Mouse (Mus musculus) midbrain, embryonic 10.5 days (tissue): ENCODE measurements around the gene P3h3. TPM values are rescaled to one million over a fixed set of nuclear protein-coding genes. Genes with fewer than 3 reads are reported as not detected.
"Not testable (repeated sequence)": the region's sequence is repeated elsewhere in the genome, so short reads cannot be mapped to it uniquely, and the experiment has no call there.

Source experiments
- DNase-seq: peaks from one replicate; pipeline ENCODE4 v3.0.0-alpha.2; 2017; ENCODE audit warnings: low spot score
- H3K27ac ChIP-seq: fragments of 300-500 bp; sonication (generic); replicated peaks from 2 replicates; pipeline ENCODE4 v1.5.1; 2016; ENCODE audit warnings: mild to moderate bottlenecking
- H3K27me3 ChIP-seq: fragments of 300-500 bp; sonication (generic); 2 replicates; pipeline ENCODE4 v1.6.1; 2016; ENCODE audit warnings: low read depth, mild to moderate bottlenecking; ENCODE audit not compliant: poor library complexity, severe bottlenecking
- H3K36me3 ChIP-seq: fragments of 300-500 bp; sonication (generic); 2 replicates; pipeline ENCODE4 v1.6.1; 2016; ENCODE audit warnings: mild to moderate bottlenecking, moderate library complexity
- H3K4me1 ChIP-seq: fragments of 300-500 bp; sonication (generic); 2 replicates; pipeline ENCODE4 v1.6.1; 2016
- H3K4me3 ChIP-seq: fragments of 300-500 bp; sonication (generic); 2 replicates; pipeline ENCODE4 v1.5.1; 2016; ENCODE audit warnings: mild to moderate bottlenecking, moderate library complexity
- H3K9me3 ChIP-seq: fragments of 300-500 bp; sonication (generic); replicated peaks from 2 replicates; pipeline ENCODE4 v1.6.1; 2016; ENCODE audit warnings: mild to moderate bottlenecking
- WGBS: fragments of 180-500 bp; shearing (Covaris S2); methylation state at CpG from one replicate; pipeline ENCODE4 v1.1.7; 2016; 5-methylcytosine and 5-hydroxymethylcytosine counted together
- polyA plus RNA-seq: library from polyadenylated mRNA; unstranded; fragments of >200 nt; fragmentation: Nextera tagmentation; extraction: Ambion mirVana; gene quantifications from 2 replicates; pipeline ENCODE4 v1.2.1, GENCODE M21; 2016

Gene P3h3
- polyA plus RNA-seq, 1 experiment from 2014 or later, result 8.3 TPM

DNA sequence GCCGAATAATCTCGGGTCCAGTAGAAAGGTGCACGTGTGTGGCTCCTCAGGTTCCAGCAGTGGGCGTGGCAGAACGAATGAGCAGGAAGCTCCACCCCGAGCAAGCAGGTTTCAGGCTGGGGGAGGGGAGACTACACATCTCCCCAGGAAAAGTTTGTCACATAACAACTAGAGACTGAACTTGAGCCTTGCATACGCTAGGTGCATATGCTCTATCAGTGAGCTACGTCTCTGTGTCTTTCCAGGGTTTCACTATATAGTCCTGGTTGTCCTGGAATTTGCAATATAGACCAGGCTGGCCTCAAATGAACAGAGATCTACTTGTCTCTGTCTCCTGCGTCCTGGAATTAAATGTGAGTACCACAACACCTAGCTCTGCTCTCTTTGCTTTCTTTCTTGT lies 55.2 kb downstream of the P3h3 start:
- DNase-seq, H3K36me3 ChIP-seq, H3K4me3 ChIP-seq, H3K9me3 ChIP-seq, H3K27me3 ChIP-seq, H3K27ac ChIP-seq: not testable (repeated sequence)
- peaks cover 19% of the 10 kb centered on the region for H3K4me1 ChIP-seq
- WGBS, result 12% methylated on average over 6 of the region's 9 CpGs

DNA sequence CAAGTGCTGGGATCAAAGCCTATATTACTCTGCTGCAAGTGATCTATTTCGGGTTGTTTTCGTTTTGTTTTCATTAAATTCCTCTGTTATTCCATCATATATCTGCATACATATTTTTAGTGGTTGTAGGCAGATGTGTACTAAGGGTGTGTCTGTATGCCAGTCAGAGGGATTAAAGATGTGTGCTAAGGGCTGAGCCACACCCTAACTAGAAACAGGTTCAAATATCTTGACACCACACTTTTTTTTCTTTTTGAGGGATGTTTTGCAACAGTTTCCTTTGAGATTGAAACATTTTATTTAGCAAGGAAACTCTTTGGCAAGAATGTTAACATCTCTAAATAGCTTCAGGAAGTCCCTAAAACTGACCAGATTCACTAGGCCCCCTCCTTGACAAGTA lies 61.4 kb downstream of the P3h3 start:
- no peak for DNase-seq
- Histone ChIP-seq H3K4me3 (no peak overlapping the region), H3K27me3 (no peaks in the 10 kb centered on the region), H3K27ac (no peak overlapping the region), H3K9me3 (no peaks in the 10 kb centered on the region), H3K36me3 (no peaks in the 10 kb centered on the region), H3K4me1 (no peaks in the 10 kb centered on the region)
- WGBS, result 85% methylated on average over 2 of the region's 2 CpGs

DNA sequence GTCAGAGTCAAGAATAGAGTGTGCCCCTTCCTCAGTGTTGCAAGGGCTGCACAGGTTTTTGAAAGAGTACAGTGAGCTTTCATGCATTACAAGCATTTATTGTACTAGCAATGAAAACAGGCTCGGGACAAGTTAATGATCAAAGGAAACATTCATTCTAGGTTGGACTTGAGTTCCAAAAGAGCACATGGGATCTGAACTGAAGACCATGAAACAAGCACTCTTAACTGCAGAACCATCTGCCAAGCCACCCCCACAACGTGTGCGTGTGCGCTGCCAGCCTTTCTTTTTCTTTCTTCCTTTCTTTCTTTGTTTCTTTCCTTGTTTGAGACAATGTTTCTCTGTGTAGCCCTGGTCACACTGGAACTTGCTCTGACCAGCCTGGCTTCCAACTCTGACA lies 61.8 kb downstream of the P3h3 start:
- no peaks in the 10 kb centered on the region for H3K27me3 ChIP-seq

DNA sequence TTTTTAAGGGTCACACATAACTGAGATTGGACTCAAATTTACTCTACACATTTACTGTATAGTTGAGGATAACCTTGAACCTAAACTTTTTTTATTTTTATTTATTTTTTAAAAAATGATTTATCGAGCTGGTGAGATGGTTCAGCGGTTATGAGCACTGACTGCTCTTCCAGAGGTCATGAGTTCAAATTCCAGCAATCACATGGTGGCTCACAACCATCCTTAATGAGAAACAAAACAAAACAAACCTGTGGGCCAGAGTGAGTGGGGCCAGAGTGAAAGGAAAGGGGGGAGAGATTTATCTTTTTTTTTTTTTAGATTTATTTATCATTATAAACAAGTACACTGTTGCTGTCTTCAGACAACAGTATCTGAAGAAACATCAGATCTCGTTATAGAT lies 65.6 kb downstream of the P3h3 start:
- no peaks in the 10 kb centered on the region for H3K9me3 ChIP-seq
- no peaks in the 10 kb centered on the region for H3K36me3 ChIP-seq
- no peaks in the 10 kb centered on the region for H3K27me3 ChIP-seq
- 81% methylated on average over 3 of the region's 3 CpGs for WGBS
- no peak for DNase-seq
- no peak overlapping the region for H3K27ac ChIP-seq
- H3K4me1 ChIP-seq, result peaks cover 3% of the 10 kb centered on the region; the same call in 1 of the 2 replicates
- no peak overlapping the region for H3K4me3 ChIP-seq

More for the DNA sequence above, 61.8 kb downstream of the P3h3 start:
- H3K27ac ChIP-seq, result no peak overlapping the region
- no peaks in the 10 kb centered on the region for H3K36me3 ChIP-seq
- H3K9me3 ChIP-seq, result no peaks in the 10 kb centered on the region
- 88% methylated on average over 4 of the region's 4 CpGs for WGBS
- no peak for DNase-seq
- H3K4me1 ChIP-seq, result no peaks in the 10 kb centered on the region
- no peak overlapping the region for H3K4me3 ChIP-seq

Other genes with a start within 250 kb of the P3h3 start
- 0.11 TPM in 1 of 2 replicates, not detected in the other for gene C1s2, start 221.7 kb downstream of the P3h3 start, polyA plus RNA-seq
- 35.8 and 38.7 TPM in 2 replicates for gene Lpcat3, start 194.7 kb downstream of the P3h3 start, polyA plus RNA-seq
- 217 and 243 TPM in 2 replicates for gene Emg1, start 145.6 kb downstream of the P3h3 start, polyA plus RNA-seq
- gene Phb2, start 145.4 kb downstream of the P3h3 start, polyA plus RNA-seq, result 401 and 471 TPM in 2 replicates
- gene Ptpn6, start 119.0 kb downstream of the P3h3 start, polyA plus RNA-seq, result 6.1 and 7.2 TPM in 2 replicates
- gene Grcc10, start 116.4 kb downstream of the P3h3 start, polyA plus RNA-seq, result 445 and 490 TPM in 2 replicates
- not detected in 2 replicates for gene Gm45234, start 101.7 kb downstream of the P3h3 start, polyA plus RNA-seq
- 10.2 and 10.5 TPM in 2 replicates for gene Atn1, start 101.2 kb downstream of the P3h3 start, polyA plus RNA-seq
- gene Eno2, start 88.1 kb downstream of the P3h3 start, polyA plus RNA-seq, result 4.6 and 6.5 TPM in 2 replicates
- gene Lrrc23, start 78.0 kb downstream of the P3h3 start, polyA plus RNA-seq, result 1.3 and 1.4 TPM in 2 replicates
- 8.8 and 10.0 TPM in 2 replicates for gene Spsb2, start 49.1 kb downstream of the P3h3 start, polyA plus RNA-seq
- 786 and 953 TPM in 2 replicates for gene Tpi1, start 43.5 kb downstream of the P3h3 start, polyA plus RNA-seq
- gene Usp5, start 28.3 kb downstream of the P3h3 start, polyA plus RNA-seq, result 212 and 228 TPM in 2 replicates
- 258 and 273 TPM in 2 replicates for gene Cdca3, start 28.2 kb downstream of the P3h3 start, polyA plus RNA-seq
- 0.89 and 3.4 TPM in 2 replicates for gene Gnb3, start 17.5 kb downstream of the P3h3 start, polyA plus RNA-seq
- gene Gpr162, start 6.2 kb upstream of the P3h3 start, polyA plus RNA-seq, result 2.8 and 3.6 TPM in 2 replicates
- 0.05 TPM in 1 of 2 replicates, not detected in the other for gene Cd4, start 30.5 kb upstream of the P3h3 start, polyA plus RNA-seq
- gene Lag3, start 54.0 kb upstream of the P3h3 start, polyA plus RNA-seq, result 1.0 and 1.5 TPM in 2 replicates
- gene Ptms, start 62.4 kb upstream of the P3h3 start, polyA plus RNA-seq, result 261 and 296 TPM in 2 replicates
- gene Mlf2, start 73.6 kb upstream of the P3h3 start, polyA plus RNA-seq, result 428 and 435 TPM in 2 replicates
- 140 and 142 TPM in 2 replicates for gene Cops7a, start 107.8 kb upstream of the P3h3 start, polyA plus RNA-seq
- gene Pianp, start 138.9 kb upstream of the P3h3 start, polyA plus RNA-seq, result 0.81 and 2.1 TPM in 2 replicates
- gene Zfp384, start 151.4 kb upstream of the P3h3 start, polyA plus RNA-seq, result 9.3 and 9.5 TPM in 2 replicates
- 121 and 149 TPM in 2 replicates for gene Ing4, start 182.0 kb upstream of the P3h3 start, polyA plus RNA-seq
- 10.1 and 14.2 TPM in 2 replicates for gene Acrbp, start 191.9 kb upstream of the P3h3 start, polyA plus RNA-seq
- 0.16 and 0.19 TPM in 2 replicates for gene Lpar5, start 210.2 kb upstream of the P3h3 start, polyA plus RNA-seq
- gene Chd4, start 238.2 kb upstream of the P3h3 start, polyA plus RNA-seq, result 90.7 and 103 TPM in 2 replicates